Mouse (Mus musculus) E14TG2a.4 (cell line): Measurements from ENCODE around the gene Slc5a5.

Source experiments
- CTCF ChIP-seq: conservative IDR thresholded peaks from 2 replicates; pipeline ENCODE4 v1.5.1; 2014; ENCODE audit warnings: low read length
- NANOG ChIP-seq: IDR thresholded peaks from 2 replicates; pipeline ENCODE4 v1.6.1; 2014; ENCODE audit warnings: borderline replicate concordance, low read length, mixed read lengths
- POU5F1 ChIP-seq: IDR thresholded peaks from 2 replicates; pipeline ENCODE4 v1.6.1; 2014; ENCODE audit warnings: low read length, borderline replicate concordance

DNA sequence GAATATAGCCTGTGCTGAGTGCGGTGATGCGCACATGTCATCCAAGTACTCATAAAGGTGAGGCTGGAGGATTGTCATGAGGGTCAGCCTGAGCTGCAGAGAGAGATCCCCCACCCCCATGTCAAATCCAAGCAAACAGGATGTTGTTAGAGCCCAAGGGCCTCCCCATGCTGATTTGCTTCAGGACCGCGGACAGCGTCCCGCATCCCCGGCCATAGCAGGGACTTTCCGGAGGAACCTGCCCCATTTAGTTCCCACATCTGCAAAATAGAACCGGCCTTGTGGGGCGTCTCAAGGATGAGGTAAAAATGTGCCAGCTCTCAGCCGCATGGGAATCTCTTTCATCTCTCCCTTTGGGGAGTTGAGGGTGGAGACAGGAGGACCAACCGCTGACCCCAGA lies 6.9 kb downstream of the Slc5a5 start:
- TF ChIP-seq CTCF (no peak), NANOG (no peak), POU5F1 (no peak)
